In genomic region chr6:31924669-31925046, GRCm38 (mm10) we compare ENCODE assay signal across 21 mouse cellular contexts.
DNase-seq lines count a peak whose midpoint lies in the region; ATAC-seq lines count a peak whose summit lies in the region.
"Had no signal": no experiment of that assay in that cellular context is flagged by ENCODE, and none has a peak within 500 bp of the region (broad histone marks: within the 10 kb centered on the region; RNA-seq: fewer than 3 reads in every experiment).

No protein-coding gene starts in this region.

- peak; percentile 31 for DNase-seq in heart, adult 11 months
- no peak for DNase-seq in heart, postnatal 4 days
- DNase-seq in midbrain, embryonic 11.5 days (ENCODE audit: low spot score, missing footprints): peak; percentile 10
- DNase-seq in midbrain, embryonic 14.5 days: no peak
- peak; percentile 12 for DNase-seq in brain, adult 2 months (ENCODE audit: low read depth, low spot score)
- DNase-seq in gastrocnemius, adult 18-20 months (ENCODE audit: low spot score): no peak
- no peak for DNase-seq in cerebellum, postnatal 10 days
- DNase-seq: adrenal gland, postnatal 25 days; cerebellum, adult 9-11 months; gastrocnemius, postnatal 36 days; kidney, adult 8-10 months; kidney, postnatal 10 days; lung, adult 18-20 months; lung, postnatal 10 days; thymus, adult 2 months; thymus, postnatal 4 days had no signal

- H3K27ac ChIP-seq in midbrain, embryonic 11.5 days (ENCODE audit: low read depth, low read length): no peak overlapping the region
- H3K27ac ChIP-seq in midbrain, embryonic 14.5 days (replicated peaks; ENCODE audit: low read depth, low read length): no peak overlapping the region
- peak overlapping the region; percentile 35; the same call in 1 of the 2 replicates for H3K27ac ChIP-seq in hindbrain, embryonic 16.5 days (ENCODE audit: low read depth, low read length)
- H3K27ac ChIP-seq: intestine, embryonic 15.5 days; limb, embryonic 12.5 days; stomach, embryonic 15.5 days had no signal

- no peaks in the 10 kb centered on the region for H3K27me3 ChIP-seq in midbrain, embryonic 11.5 days (ENCODE audit: control insufficient read depth, insufficient read depth, low read length)
- no peaks in the 10 kb centered on the region for H3K27me3 ChIP-seq in midbrain, embryonic 14.5 days (ENCODE audit: control insufficient read depth, insufficient read depth, low read length)
- H3K27me3 ChIP-seq in hindbrain, embryonic 16.5 days (replicated peaks; ENCODE audit: control insufficient read depth, insufficient read depth, low read length): no peaks in the 10 kb centered on the region
- H3K27me3 ChIP-seq: intestine, embryonic 15.5 days; limb, embryonic 12.5 days; stomach, embryonic 15.5 days had no signal

- WGBS in midbrain, embryonic 11.5 days: 90% methylated on average over 2 of the region's 2 CpGs
- WGBS in midbrain, embryonic 14.5 days: 70% methylated on average over 2 of the region's 2 CpGs
- 46% methylated on average over 2 of the region's 2 CpGs for WGBS in hindbrain, embryonic 16.5 days

- H3K9me3 ChIP-seq in midbrain, embryonic 11.5 days (ENCODE audit: control insufficient read depth, low read length): no peaks in the 10 kb centered on the region
- H3K9me3 ChIP-seq in midbrain, embryonic 14.5 days (ENCODE audit: control insufficient read depth, low read length): no peaks in the 10 kb centered on the region
- H3K9me3 ChIP-seq in hindbrain, embryonic 16.5 days (ENCODE audit: control insufficient read depth, low read length): no peaks in the 10 kb centered on the region
- H3K9me3 ChIP-seq: intestine, embryonic 15.5 days; limb, embryonic 12.5 days; stomach, embryonic 15.5 days had no signal

- H3K4me3 ChIP-seq in midbrain, embryonic 11.5 days (ENCODE audit: low read depth, low read length): no peak overlapping the region
- no peak overlapping the region for H3K4me3 ChIP-seq in midbrain, embryonic 14.5 days (replicated peaks; ENCODE audit: low read depth, low read length)
- H3K4me3 ChIP-seq in hindbrain, embryonic 16.5 days (ENCODE audit: low read length): no peak overlapping the region
- H3K4me3 ChIP-seq: intestine, embryonic 15.5 days; limb, embryonic 12.5 days; stomach, embryonic 15.5 days had no signal

- H3K4me1 ChIP-seq in midbrain, embryonic 11.5 days (ENCODE audit: control insufficient read depth, insufficient read depth, low read length): no peaks in the 10 kb centered on the region
- H3K4me1 ChIP-seq in midbrain, embryonic 14.5 days (ENCODE audit: control insufficient read depth, insufficient read depth, low read length): peaks cover 9% of the 10 kb centered on the region; the same call in 1 of the 2 replicates
- H3K4me1 ChIP-seq in hindbrain, embryonic 16.5 days (ENCODE audit: control insufficient read depth, insufficient read depth, low read depth, low read length): peaks cover 9% of the 10 kb centered on the region
- H3K4me1 ChIP-seq: intestine, embryonic 15.5 days; limb, embryonic 12.5 days; stomach, embryonic 15.5 days had no signal

- no peak overlapping the region for H3K9ac ChIP-seq in midbrain, embryonic 11.5 days (ENCODE audit: low read length)
- no peak overlapping the region for H3K9ac ChIP-seq in midbrain, embryonic 14.5 days (replicated peaks; ENCODE audit: low read length)
- no peak overlapping the region for H3K9ac ChIP-seq in hindbrain, embryonic 16.5 days (ENCODE audit: low read depth, low read length)
- H3K9ac ChIP-seq: intestine, embryonic 15.5 days; limb, embryonic 12.5 days; stomach, embryonic 15.5 days had no signal

- no peak overlapping the region for H3K4me2 ChIP-seq in midbrain, embryonic 11.5 days
- H3K4me2 ChIP-seq in midbrain, embryonic 14.5 days (ENCODE audit: low read length): no peak overlapping the region
- no peak overlapping the region for H3K4me2 ChIP-seq in hindbrain, embryonic 16.5 days (ENCODE audit: low read length)
- H3K4me2 ChIP-seq: intestine, embryonic 15.5 days; limb, embryonic 12.5 days; liver, embryonic 11.5 days; stomach, embryonic 15.5 days had no signal

- no peaks in the 10 kb centered on the region for H3K36me3 ChIP-seq in midbrain, embryonic 11.5 days (ENCODE audit: control insufficient read depth, insufficient read depth, low read length)
- H3K36me3 ChIP-seq in midbrain, embryonic 14.5 days (ENCODE audit: control insufficient read depth, insufficient read depth, low read length): no peaks in the 10 kb centered on the region
- no peaks in the 10 kb centered on the region for H3K36me3 ChIP-seq in hindbrain, embryonic 16.5 days (ENCODE audit: control insufficient read depth, insufficient read depth, low read length)
- H3K36me3 ChIP-seq: intestine, embryonic 15.5 days; limb, embryonic 12.5 days; stomach, embryonic 15.5 days had no signal

- ATAC-seq in midbrain, embryonic 11.5 days (ENCODE audit: low FRiP score): no peak
- no peak for ATAC-seq in midbrain, embryonic 14.5 days (ENCODE audit: low FRiP score, low TSS enrichment)
- ATAC-seq in hindbrain, embryonic 16.5 days: peak; percentile 48; the same call in 1 of the 2 replicates
- ATAC-seq: intestine, embryonic 15.5 days had no signal

Comparison
In these comparisons a context has a peak if more than half of its experiments do, and no peak if none do; other contexts are left out.
1. DNase-seq: peak in heart, adult 11 months (single experiment), midbrain, embryonic 11.5 days (single experiment) and brain, adult 2 months (single experiment); none in heart, postnatal 4 days (single experiment), midbrain, embryonic 14.5 days (single experiment), gastrocnemius, adult 18-20 months (single experiment) and cerebellum, postnatal 10 days (0 of 2).